ENCODE assay signal across 7 mouse cellular contexts in genomic region chr16:78265151-78265590, GRCm38 (mm10). TPM values are rescaled to one million over a fixed set of nuclear protein-coding genes. Genes with fewer than 3 reads are reported as not detected.
DNase-seq lines count a peak whose midpoint lies in the region; ATAC-seq and TF ChIP-seq lines count a peak whose summit lies in the region.

No protein-coding gene starts in this region.

- peak overlapping the region; percentile 61 for H3K4me2 ChIP-seq in forebrain, embryonic 16.5 days (ENCODE audit: low read length)
- peak overlapping the region; percentile 27 for H3K4me2 ChIP-seq in hindbrain, embryonic 11.5 days (replicated peaks; ENCODE audit: low read depth, low read length)
- H3K4me2 ChIP-seq in lung, postnatal 0 days (replicated peaks; ENCODE audit: low read depth, low read length), result peak overlapping the region; percentile 55

- ATAC-seq in forebrain, embryonic 16.5 days, result peak; percentile 68
- ATAC-seq in hindbrain, embryonic 11.5 days (ENCODE audit: low FRiP score), result peak; percentile 85
- peak; percentile 88 for ATAC-seq in lung, postnatal 0 days

- no peaks in the 10 kb centered on the region; the same call in 1 of the 2 replicates for H3K27me3 ChIP-seq in forebrain, embryonic 16.5 days (replicated peaks; ENCODE audit: control insufficient read depth, insufficient read depth, low read length)
- no peaks in the 10 kb centered on the region for H3K27me3 ChIP-seq in hindbrain, embryonic 11.5 days (ENCODE audit: control insufficient read depth, insufficient read depth, low read length)
- H3K27me3 ChIP-seq in lung, postnatal 0 days (replicated peaks; ENCODE audit: insufficient read depth, low read length), result no peaks in the 10 kb centered on the region

- peak overlapping the region; percentile 79 for H3K27ac ChIP-seq in brown adipose tissue, adult 24 weeks (replicated peaks; ENCODE audit: low read depth, low read length)
- H3K27ac ChIP-seq in forebrain, embryonic 16.5 days (ENCODE audit: low read length), result no peak overlapping the region
- H3K27ac ChIP-seq in hindbrain, embryonic 11.5 days (ENCODE audit: low read depth, low read length), result peak overlapping the region; percentile 54
- H3K27ac ChIP-seq in lung, postnatal 0 days (ENCODE audit: low read length), result peak overlapping the region; percentile 86

- H3K4me1 ChIP-seq in brown adipose tissue, adult 24 weeks (ENCODE audit: control insufficient read depth, insufficient read depth, insufficient read length, low read length), result peaks cover 4% of the 10 kb centered on the region; the same call in 1 of the 2 replicates
- H3K4me1 ChIP-seq in forebrain, embryonic 16.5 days (replicated peaks; ENCODE audit: control insufficient read depth, insufficient read depth, low read length), result peaks cover 7% of the 10 kb centered on the region; the same call in 1 of the 2 replicates
- no peaks in the 10 kb centered on the region for H3K4me1 ChIP-seq in hindbrain, embryonic 11.5 days (replicated peaks; ENCODE audit: control insufficient read depth, insufficient read depth, low read length)
- H3K4me1 ChIP-seq in lung, postnatal 0 days (ENCODE audit: insufficient read depth, low read depth, low read length), result peaks cover 5% of the 10 kb centered on the region; the same call in 1 of the 2 replicates

- 0% methylated on average over 7 of the region's 7 CpGs for WGBS in forebrain, embryonic 16.5 days
- 2% methylated on average over 7 of the region's 7 CpGs for WGBS in hindbrain, embryonic 11.5 days
- 0% methylated on average over 7 of the region's 7 CpGs for WGBS in lung, postnatal 0 days

- no peaks in the 10 kb centered on the region for H3K9me3 ChIP-seq in forebrain, embryonic 16.5 days (ENCODE audit: control insufficient read depth, low read length)
- no peaks in the 10 kb centered on the region for H3K9me3 ChIP-seq in hindbrain, embryonic 11.5 days (ENCODE audit: control insufficient read depth, low read length)
- H3K9me3 ChIP-seq in lung, postnatal 0 days (ENCODE audit: low read length), result no peaks in the 10 kb centered on the region

- no peaks in the 10 kb centered on the region for H3K36me3 ChIP-seq in forebrain, embryonic 16.5 days (ENCODE audit: control insufficient read depth, insufficient read depth)
- no peaks in the 10 kb centered on the region for H3K36me3 ChIP-seq in hindbrain, embryonic 11.5 days (ENCODE audit: control insufficient read depth, insufficient read depth, low read length)
- no peaks in the 10 kb centered on the region for H3K36me3 ChIP-seq in lung, postnatal 0 days (ENCODE audit: insufficient read depth, low read length)

- peak overlapping the region; percentile 44 for H3K4me3 ChIP-seq in brown adipose tissue, adult 24 weeks (ENCODE audit: insufficient read depth, low read depth, low read length)
- peak overlapping the region; percentile 42 for H3K4me3 ChIP-seq in forebrain, embryonic 16.5 days (replicated peaks; ENCODE audit: low read length)
- peak overlapping the region; percentile 33 for H3K4me3 ChIP-seq in hindbrain, embryonic 11.5 days (ENCODE audit: low read depth, low read length)
- peak overlapping the region; percentile 31 for H3K4me3 ChIP-seq in lung, postnatal 0 days (ENCODE audit: low read depth, low read length)

- H3K9ac ChIP-seq in forebrain, embryonic 16.5 days (replicated peaks; ENCODE audit: low read depth, low read length), result peak overlapping the region; percentile 24; the same call in 1 of the 2 replicates
- H3K9ac ChIP-seq in hindbrain, embryonic 11.5 days (ENCODE audit: low read depth, low read length), result no peak overlapping the region; the same call in 1 of the 2 replicates
- peak overlapping the region; percentile 20; the same call in 1 of the 2 replicates for H3K9ac ChIP-seq in lung, postnatal 0 days (replicated peaks; ENCODE audit: low read depth)

- TF ChIP-seq EP300 in lung, postnatal 0 days (IDR thresholded peaks at IDR 0.05), result peak; percentile 90

- DNase-seq in T-cell, adult 2 months (ENCODE audit: low spot score), result peak; percentile 51
- peak; percentile 63 for DNase-seq in hindbrain, embryonic 11.5 days (ENCODE audit: low spot score)
- DNase-seq in layer of hippocampus, postnatal 10 days (ENCODE audit: low spot score in 2 of 2), result peak; percentile 10 to 20
- DNase-seq in lung, postnatal 0 days (ENCODE audit: low spot score), result peak; percentile 95
- peak; percentile 17 for DNase-seq in ovary, postnatal 14 days (ENCODE audit: low spot score)

- no peak for TF ChIP-seq CTCF in lung, postnatal 0 days (IDR thresholded peaks at IDR 0.05)

RNA-seq across cellular contexts. Expression of gene Cxadr, which starts 36.1 kb away (rescaled TPM):
- polyA plus RNA-seq in brown adipose tissue, adult 24 weeks (2012; ENCODE audit: insufficient read depth, insufficient read length, missing spikeins), result 30.3 and 30.8 TPM in 2 replicates
- 184 and 188 TPM in 2 replicates for polyA plus RNA-seq in forebrain, embryonic 16.5 days (2015; fragmentation: Nextera tagmentation; extraction: Ambion mirVana)
- 64.7 and 70.1 TPM in 2 replicates for polyA plus RNA-seq in hindbrain, embryonic 11.5 days (2014; fragmentation: Nextera tagmentation; extraction: Ambion mirVana)
- total RNA-seq in layer of hippocampus, postnatal 10 days (2021), result 100 to 1,000 TPM; 158 to 175 TPM
- polyA plus RNA-seq in lung, postnatal 0 days (2015; fragmentation: Nextera tagmentation; extraction: Ambion mirVana), result 49.3 and 61.1 TPM in 2 replicates

Comparison
In these comparisons a context has a peak if more than half of its experiments do, and no peak if none do; other contexts are left out.
1. DNase-seq: peak in every context shown above with its lines; median percentile 95 in lung, postnatal 0 days; 63 in hindbrain, embryonic 11.5 days; 51 in T-cell, adult 2 months; 17 in ovary, postnatal 14 days; 15 in layer of hippocampus, postnatal 10 days.